Mouse (Mus musculus) myocyte (in vitro differentiated cells): ENCODE results near the gene Igf2bp1. TPM values are rescaled to one million over a fixed set of nuclear protein-coding genes. Genes with fewer than 3 reads are reported as not detected.

Source experiments
- H3K27me3 ChIP-seq: one replicate; pipeline ENCODE4 v1.6.1; 2011; ENCODE audit not compliant: control insufficient read depth, insufficient read depth, insufficient read length
- H3K36me3 ChIP-seq: one replicate; pipeline ENCODE4 v1.6.1; 2011; ENCODE audit not compliant: control insufficient read depth, insufficient read depth
- H3K4me2 ChIP-seq: one replicate; pipeline ENCODE4 v1.6.1; 2011; ENCODE audit warnings: low read depth, control low read depth
- H3K4me3 ChIP-seq: one replicate; pipeline ENCODE4 v1.5.1; 2011; ENCODE audit warnings: mild to moderate bottlenecking, control low read depth, moderate library complexity
- H3K79me2 ChIP-seq: one replicate; pipeline ENCODE4 v1.6.1; 2011; ENCODE audit not compliant: control insufficient read depth, insufficient read depth
- H3ac ChIP-seq: one replicate; pipeline ENCODE4 v1.6.1; 2011; ENCODE audit not compliant: control insufficient read depth, insufficient read length
- CEBPB ChIP-seq: IDR thresholded peaks from 2 replicates; pipeline ENCODE4 v1.6.1; 2011; ENCODE audit warnings: mild to moderate bottlenecking, moderate library complexity; ENCODE audit not compliant: poor library complexity, insufficient read depth, severe bottlenecking
- E2F4 ChIP-seq: IDR thresholded peaks from one replicate; pipeline ENCODE4 v1.6.1; 2011; ENCODE audit warnings: mild to moderate bottlenecking, control low read depth, moderate library complexity; ENCODE audit not compliant: insufficient read depth
- MAX ChIP-seq: IDR thresholded peaks from one replicate; pipeline ENCODE4 v1.6.1; 2011; ENCODE audit warnings: low read depth, mild to moderate bottlenecking, control low read depth
- MYOD1 ChIP-seq, 3 experiments: IDR thresholded peaks; one replicate each; pipeline ENCODE4 v1.6.1; 2011; ENCODE audit warnings: control low read depth in 2 of 3, low read depth in 2 of 3, mild to moderate bottlenecking in 2 of 3, moderate library complexity in 1 of 3; ENCODE audit not compliant: insufficient read length in 2 of 3, control insufficient read depth in 1 of 3
- MYOG ChIP-seq, 3 experiments: IDR thresholded peaks; one replicate each; pipeline ENCODE4 v1.6.1; 2011; ENCODE audit warnings: control low read depth in 2 of 3, low read depth in 2 of 3, mild to moderate bottlenecking in 2 of 3; ENCODE audit not compliant: insufficient read length in 2 of 3, control insufficient read depth in 1 of 3, insufficient read depth in 1 of 3
- POLR2A ChIP-seq: IDR thresholded peaks from one replicate; pipeline ENCODE4 v1.6.1; 2011; ENCODE audit warnings: low read depth, mild to moderate bottlenecking, control low read depth, moderate library complexity; ENCODE audit not compliant: insufficient read length
- POLR2AphosphoS2 ChIP-seq: IDR thresholded peaks from one replicate; pipeline ENCODE4 v1.6.1; 2011; ENCODE audit warnings: low read depth, control low read depth; ENCODE audit not compliant: insufficient read length
- REST ChIP-seq: IDR thresholded peaks from one replicate; pipeline ENCODE4 v1.6.1; 2011; ENCODE audit warnings: mild to moderate bottlenecking, control low read depth, moderate library complexity; ENCODE audit not compliant: insufficient read depth, insufficient read length
- SRF ChIP-seq: IDR thresholded peaks from one replicate; pipeline ENCODE4 v1.6.1; 2011; ENCODE audit warnings: low read depth; ENCODE audit not compliant: control insufficient read depth, insufficient read length
- TCF12 ChIP-seq: IDR thresholded peaks from one replicate; pipeline ENCODE4 v1.6.1; 2011; ENCODE audit warnings: mild to moderate bottlenecking, control low read depth; ENCODE audit not compliant: poor library complexity, insufficient read depth, severe bottlenecking
- TCF3 ChIP-seq: IDR thresholded peaks from one replicate; pipeline ENCODE4 v1.6.1; 2011; ENCODE audit warnings: low read depth, control low read depth; ENCODE audit not compliant: insufficient read length
- USF1 ChIP-seq: IDR thresholded peaks from one replicate; pipeline ENCODE4 v1.6.1; 2011; ENCODE audit warnings: low read depth, mild to moderate bottlenecking, control low read depth, moderate library complexity
- polyA plus RNA-seq: library from polyadenylated mRNA; unstranded; fragments of >200 nt; fragmentation: generic; extraction: Trizol; gene quantifications from one replicate; pipeline ENCODE4 v1.2.1, GENCODE M21; 2012; ENCODE audit warnings: missing spikeins

Igf2bp1 gene
- polyA plus RNA-seq, 1 experiment, result 0.30 TPM

GRCm38 (mm10) chr11:96046028-96046427 is 40.3 kb upstream of the Igf2bp1 start:
- Histone ChIP-seq H3K4me3 (no peak overlapping the region), H3K36me3 (peaks cover 49% of the 10 kb centered on the region), H3K79me2 (no peaks in the 10 kb centered on the region), H3ac (no peak overlapping the region), H3K4me2 (no peak overlapping the region), H3K27me3 (no peaks in the 10 kb centered on the region)
- TF ChIP-seq USF1, result no peak
- no peak for TF ChIP-seq MAX
- TF ChIP-seq E2F4, result no peak
- TF ChIP-seq REST, result no peak
- no peak for TF ChIP-seq CEBPB
- TF ChIP-seq TCF3, result no peak
- no peak for TF ChIP-seq TCF12
- TF ChIP-seq MYOD1 (IDR thresholded peaks at IDR 0.05; ENCODE audit: control insufficient read depth in 1 of 3, insufficient read length in 2 of 3, low read depth in 2 of 3), result no peak
- no peak for TF ChIP-seq POLR2A
- no peak for TF ChIP-seq SRF
- TF ChIP-seq POLR2AphosphoS2, result no peak

- Histone ChIP-seq H3ac (no peak overlapping the region), H3K4me3 (no peak overlapping the region), H3K36me3 (peaks cover 39% of the 10 kb centered on the region), H3K79me2 (no peaks in the 10 kb centered on the region), H3K4me2 (no peak overlapping the region), H3K27me3 (no peaks in the 10 kb centered on the region)
- TF ChIP-seq MYOG (IDR thresholded peaks at IDR 0.05; ENCODE audit: control insufficient read depth in 1 of 3, insufficient read depth in 1 of 3, insufficient read length in 2 of 3, low read depth in 2 of 3) (no peak), MYOD1 (IDR thresholded peaks at IDR 0.05; ENCODE audit: control insufficient read depth in 1 of 3, insufficient read length in 2 of 3, low read depth in 2 of 3) (no peak), POLR2AphosphoS2 (peak; percentile 52), CEBPB (no peak), E2F4 (no peak), POLR2A (peak; percentile 14), REST (no peak), SRF (no peak)
Measured at GRCm38 (mm10) chr11:96044803-96045567, 39.2 kb upstream of the Igf2bp1 start.

- H3K36me3 ChIP-seq, result peaks cover 10% of the 10 kb centered on the region
Measured at GRCm38 (mm10) chr11:96038560-96038959, 32.8 kb upstream of the Igf2bp1 start.

GRCm38 (mm10) chr11:96037499-96037898 is 31.8 kb upstream of the Igf2bp1 start:
- H3K4me2 ChIP-seq, result no peak overlapping the region
- peaks cover 13% of the 10 kb centered on the region for H3K79me2 ChIP-seq
- no peak for TF ChIP-seq MAX
- no peak for TF ChIP-seq CEBPB
- TF ChIP-seq SRF, result no peak
- TF ChIP-seq MYOD1 (IDR thresholded peaks at IDR 0.05; ENCODE audit: control insufficient read depth in 1 of 3, insufficient read length in 2 of 3, low read depth in 2 of 3), result no peak
- no peak for TF ChIP-seq POLR2AphosphoS2
- TF ChIP-seq POLR2A, result no peak
- no peak for TF ChIP-seq REST
- no peak for TF ChIP-seq TCF12
- TF ChIP-seq USF1, result no peak
- no peak for TF ChIP-seq TCF3
- TF ChIP-seq MYOG (IDR thresholded peaks at IDR 0.05; ENCODE audit: control insufficient read depth in 1 of 3, insufficient read depth in 1 of 3, insufficient read length in 2 of 3, low read depth in 2 of 3), result no peak
- TF ChIP-seq E2F4, result no peak
- H3K36me3 ChIP-seq, result peaks cover 5% of the 10 kb centered on the region
- no peak overlapping the region for H3ac ChIP-seq
- no peak overlapping the region for H3K4me3 ChIP-seq
- no peaks in the 10 kb centered on the region for H3K27me3 ChIP-seq

More at GRCm38 (mm10) chr11:96038560-96038959, 32.8 kb upstream of the Igf2bp1 start:
- TF ChIP-seq POLR2A (no peak), REST (no peak), MYOG (IDR thresholded peaks at IDR 0.05; ENCODE audit: control insufficient read depth in 1 of 3, insufficient read depth in 1 of 3, insufficient read length in 2 of 3, low read depth in 2 of 3) (no peak), MAX (no peak), MYOD1 (IDR thresholded peaks at IDR 0.05; ENCODE audit: control insufficient read depth in 1 of 3, insufficient read length in 2 of 3, low read depth in 2 of 3) (no peak), CEBPB (no peak), POLR2AphosphoS2 (no peak), USF1 (no peak), TCF3 (no peak)
- Histone ChIP-seq H3K4me2 (no peak overlapping the region), H3K27me3 (no peaks in the 10 kb centered on the region), H3K4me3 (no peak overlapping the region), H3K79me2 (peaks cover 13% of the 10 kb centered on the region), H3ac (no peak overlapping the region)

- Histone ChIP-seq H3K79me2 (peaks cover 13% of the 10 kb centered on the region), H3K27me3 (no peaks in the 10 kb centered on the region), H3K4me2 (peak overlapping the region; percentile 75), H3K36me3 (no peaks in the 10 kb centered on the region), H3ac (peak overlapping the region; percentile 17), H3K4me3 (peak overlapping the region; percentile 74)
- TF ChIP-seq POLR2AphosphoS2, result no peak
- TF ChIP-seq REST, result no peak
- no peak for TF ChIP-seq POLR2A
- TF ChIP-seq E2F4, result no peak
- TF ChIP-seq MAX, result no peak
- no peak for TF ChIP-seq TCF3
- TF ChIP-seq MYOG (IDR thresholded peaks at IDR 0.05; ENCODE audit: control insufficient read depth in 1 of 3, insufficient read depth in 1 of 3, insufficient read length in 2 of 3, low read depth in 2 of 3), result no peak
- TF ChIP-seq TCF12, result no peak
- TF ChIP-seq CEBPB, result no peak
- no peak for TF ChIP-seq USF1
- TF ChIP-seq SRF, result no peak
- TF ChIP-seq MYOD1 (IDR thresholded peaks at IDR 0.05; ENCODE audit: control insufficient read depth in 1 of 3, insufficient read length in 2 of 3, low read depth in 2 of 3), result no peak
Measured at GRCm38 (mm10) chr11:96035133-96035532, 29.4 kb upstream of the Igf2bp1 start.
